Mouse (Mus musculus) liver, postnatal 0 days (tissue): ENCODE measurements at regions not wholly inside any gene's neighbourhood (a gene's known extent, or its start where the extent isn't known, plus 50 kb on each side); places are given as distances from the start of the nearest gene placed in this dataset.

Experiments
- CTCF ChIP-seq: sonication (generic); IDR thresholded peaks from 2 replicates; pipeline ENCODE4 v1.5.1; 2016; ENCODE audit warnings: antibody characterized with exemption, low read depth
- EP300 ChIP-seq: IDR thresholded peaks from 2 replicates; pipeline ENCODE4 v1.6.1; 2016; ENCODE audit warnings: antibody characterized with exemption, low read depth, mild to moderate bottlenecking

GRCm38 (mm10) chr4:89440326-89440725, 129.5 kb upstream of the Cdkn2b start:
- TF ChIP-seq EP300 (no peak), CTCF (no peak)
